Mouse (Mus musculus) hindbrain, embryonic 14.5 days (tissue): ENCODE measurements at regions not wholly inside any gene's neighbourhood (a gene's known extent, or its start where the extent isn't known, plus 50 kb on each side); places are given as distances from the start of the nearest gene placed in this dataset.

Source experiments
- ATAC-seq: fragments of 200-750 bp; cut with Nextera tagmentation; 2 replicates; pipeline ENCODE4 v1.8.0; 2017; ENCODE audit warnings: moderate number of reproducible peaks, mild to moderate bottlenecking, moderate TSS enrichment, moderate library complexity; ENCODE audit not compliant: low FRiP score
- DNase-seq: peaks from one replicate; pipeline ENCODE4 v3.0.0-alpha.2; 2015; ENCODE audit warnings: low spot score
- H3K27ac ChIP-seq: fragments of 300-500 bp; sonication (generic); 2 replicates; pipeline ENCODE4 v1.5.1; 2014; ENCODE audit warnings: mild to moderate bottlenecking, moderate library complexity
- H3K27me3 ChIP-seq: fragments of 300-500 bp; sonication (generic); 2 replicates; pipeline ENCODE4 v1.6.1; 2014; ENCODE audit warnings: mild to moderate bottlenecking, low read length, mixed read lengths; ENCODE audit not compliant: control insufficient read depth, insufficient read depth
- H3K36me3 ChIP-seq: fragments of 300-500 bp; sonication (generic); replicated peaks from 2 replicates; pipeline ENCODE4 v1.6.1; 2014; ENCODE audit not compliant: control insufficient read depth, insufficient read depth
- H3K4me1 ChIP-seq: fragments of 300-500 bp; sonication (generic); replicated peaks from 2 replicates; pipeline ENCODE4 v1.6.1; 2014; ENCODE audit warnings: antibody characterized with exemption, low read length, mixed read lengths; ENCODE audit not compliant: control insufficient read depth, insufficient read depth
- H3K4me2 ChIP-seq: fragments of 300-500 bp; sonication (generic); replicated peaks from 2 replicates; pipeline ENCODE4 v1.6.1; 2014; ENCODE audit warnings: mild to moderate bottlenecking, moderate library complexity
- H3K4me3 ChIP-seq: fragments of 300-500 bp; sonication (generic); replicated peaks from 2 replicates; pipeline ENCODE4 v1.5.1; 2014; ENCODE audit warnings: mild to moderate bottlenecking, low read length
- H3K9ac ChIP-seq: fragments of 300-500 bp; sonication (generic); 2 replicates; pipeline ENCODE4 v1.6.1; 2014
- H3K9me3 ChIP-seq: fragments of 300-500 bp; sonication (generic); 2 replicates; pipeline ENCODE4 v1.6.1; 2016; ENCODE audit warnings: low read length; ENCODE audit not compliant: control insufficient read depth
- WGBS: fragments of 180-500 bp; shearing (Covaris S2); extraction: QIAGEN DNeasy Blood & Tissue Kit; methylation state at CpG from one replicate; pipeline ENCODE4 v1.1.7; 2014; 5-methylcytosine and 5-hydroxymethylcytosine counted together

DNA sequence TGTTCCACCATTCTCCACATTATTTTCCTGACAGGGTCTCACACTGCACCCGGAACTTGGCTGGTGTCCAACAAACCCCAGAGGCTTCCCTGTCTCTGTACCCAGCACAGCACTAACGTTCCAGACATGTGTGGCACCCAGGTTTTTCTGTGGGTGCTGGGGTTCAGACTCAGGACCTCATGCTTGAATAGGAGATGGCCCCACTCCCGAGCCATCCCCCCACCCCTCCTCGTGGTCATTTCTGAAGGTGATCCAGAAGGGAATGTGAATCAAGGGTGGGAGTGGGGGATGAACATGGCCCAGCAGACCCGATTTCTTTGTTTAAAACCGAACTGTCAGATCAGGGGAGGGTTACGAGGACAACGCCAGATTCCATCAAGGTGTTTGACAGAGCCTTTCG lies 245.6 kb downstream of the Tbc1d1 start:
- H3K27ac ChIP-seq, result no peak overlapping the region
- no peak for ATAC-seq
- no peaks in the 10 kb centered on the region for H3K27me3 ChIP-seq
- no peaks in the 10 kb centered on the region for H3K36me3 ChIP-seq
- H3K4me1 ChIP-seq, result no peaks in the 10 kb centered on the region
- no peak for DNase-seq
- 70% methylated on average over 9 of the region's 9 CpGs for WGBS
- no peaks in the 10 kb centered on the region for H3K9me3 ChIP-seq
- H3K4me3 ChIP-seq, result no peak overlapping the region
- H3K9ac ChIP-seq, result no peak overlapping the region
- H3K4me2 ChIP-seq, result no peak overlapping the region

DNA sequence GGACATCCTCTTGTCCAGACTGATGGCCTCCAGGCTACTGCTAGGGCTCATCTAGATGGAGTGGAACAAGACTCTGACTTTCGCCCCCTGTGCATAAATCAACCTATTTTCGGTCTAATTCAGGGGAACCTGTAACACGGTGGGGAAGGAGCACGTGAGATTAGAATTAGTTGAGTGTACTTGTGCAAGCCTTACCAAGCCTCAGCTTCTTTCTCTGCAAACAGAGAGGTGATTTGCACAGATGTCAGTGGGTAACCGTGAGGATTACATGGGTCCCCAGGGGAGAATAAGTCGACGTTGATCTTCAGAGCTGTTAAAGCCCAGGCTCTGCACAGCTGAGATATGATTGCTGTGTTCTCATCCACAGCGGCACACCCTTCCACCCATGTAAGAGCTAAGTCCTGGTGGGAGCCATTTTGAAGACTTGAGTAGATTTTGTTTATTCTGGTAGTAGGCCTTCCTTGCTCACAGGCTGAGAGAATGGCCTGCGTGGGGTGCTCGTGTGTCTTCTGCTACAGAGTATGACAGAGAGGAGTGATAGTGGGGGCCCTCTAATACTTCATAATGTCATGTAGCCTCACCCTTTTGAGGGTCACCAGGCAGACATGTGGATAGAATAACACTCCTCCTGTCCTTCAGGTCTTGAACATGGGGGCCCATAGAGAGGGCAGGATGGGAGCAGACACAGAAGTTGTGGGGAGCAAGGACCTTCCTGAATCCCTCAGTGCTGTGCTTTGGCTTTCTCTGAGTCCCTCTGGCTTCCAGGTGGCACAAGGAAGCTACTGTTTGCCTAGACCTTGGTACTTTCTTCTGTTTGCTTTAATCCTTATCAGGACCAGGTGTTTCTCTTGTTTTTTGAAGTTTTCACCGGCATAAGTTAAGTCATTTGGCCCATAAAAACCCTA lies 247.2 kb downstream of the Tbc1d1 start:
- Histone ChIP-seq H3K4me2 (no peak overlapping the region), H3K4me1 (no peaks in the 10 kb centered on the region), H3K27ac (no peak overlapping the region), H3K9ac (no peak overlapping the region), H3K27me3 (no peaks in the 10 kb centered on the region), H3K4me3 (no peak overlapping the region), H3K36me3 (no peaks in the 10 kb centered on the region), H3K9me3 (no peaks in the 10 kb centered on the region)
- DNase-seq (no peak), ATAC-seq (no peak)
- 83% methylated on average over 11 of the region's 11 CpGs for WGBS

DNA sequence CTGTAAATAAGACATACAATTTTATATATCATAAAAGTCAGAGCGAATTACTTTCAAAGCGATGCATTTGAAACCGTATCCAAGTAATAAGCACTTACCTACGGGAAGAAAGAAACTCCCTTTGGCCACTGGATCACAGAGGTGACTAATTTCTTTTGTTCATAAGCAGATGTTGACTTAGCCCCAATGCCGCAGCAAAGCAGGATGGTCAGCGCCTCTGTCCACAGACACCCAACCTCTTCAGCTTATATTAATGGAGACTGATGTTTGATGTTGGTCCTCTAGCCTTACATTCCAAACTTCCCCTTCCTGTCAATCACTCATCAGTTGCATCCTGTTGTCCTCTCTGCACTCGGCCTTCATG lies 247.9 kb downstream of the Tbc1d1 start:
- Histone ChIP-seq H3K4me3 (no peak overlapping the region), H3K4me1 (no peaks in the 10 kb centered on the region), H3K27ac (no peak overlapping the region), H3K9me3 (0 out of 2 replicates have a peak, but pooled peaks cover 2% of the 10 kb centered on the region), H3K36me3 (no peaks in the 10 kb centered on the region), H3K9ac (no peak overlapping the region), H3K27me3 (no peaks in the 10 kb centered on the region), H3K4me2 (no peak overlapping the region)
- ATAC-seq, result no peak
- DNase-seq, result no peak
- WGBS, result 91% methylated on average over 7 of the region's 7 CpGs

DNA sequence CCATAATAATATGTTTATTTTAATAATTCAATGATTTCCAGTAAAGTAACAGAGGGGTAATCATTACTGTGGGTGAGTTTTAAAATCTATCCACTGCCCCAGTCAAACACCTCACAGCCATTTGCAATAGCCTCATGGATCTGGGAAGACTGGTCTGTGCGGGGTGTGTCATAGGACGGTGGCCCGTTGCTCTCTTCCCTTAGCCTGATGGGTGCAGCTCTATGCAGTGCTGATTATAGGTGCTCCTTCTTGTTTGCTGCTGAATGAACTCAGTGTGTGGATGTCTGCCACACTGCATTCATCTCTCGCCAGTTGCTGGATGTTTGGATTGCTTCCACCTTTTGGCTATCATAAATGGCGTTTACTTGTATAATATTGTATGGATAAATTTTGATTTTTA lies 248.4 kb downstream of the Tbc1d1 start:
- WGBS, result 95% methylated on average over 5 of the region's 5 CpGs
- ATAC-seq (no peak), DNase-seq (no peak)
- Histone ChIP-seq H3K36me3 (no peaks in the 10 kb centered on the region), H3K9me3 (0 out of 2 replicates have a peak, but pooled peaks cover 2% of the 10 kb centered on the region), H3K9ac (no peak overlapping the region), H3K4me1 (no peaks in the 10 kb centered on the region), H3K27ac (no peak overlapping the region), H3K4me2 (no peak overlapping the region), H3K27me3 (no peaks in the 10 kb centered on the region), H3K4me3 (no peak overlapping the region)

DNA sequence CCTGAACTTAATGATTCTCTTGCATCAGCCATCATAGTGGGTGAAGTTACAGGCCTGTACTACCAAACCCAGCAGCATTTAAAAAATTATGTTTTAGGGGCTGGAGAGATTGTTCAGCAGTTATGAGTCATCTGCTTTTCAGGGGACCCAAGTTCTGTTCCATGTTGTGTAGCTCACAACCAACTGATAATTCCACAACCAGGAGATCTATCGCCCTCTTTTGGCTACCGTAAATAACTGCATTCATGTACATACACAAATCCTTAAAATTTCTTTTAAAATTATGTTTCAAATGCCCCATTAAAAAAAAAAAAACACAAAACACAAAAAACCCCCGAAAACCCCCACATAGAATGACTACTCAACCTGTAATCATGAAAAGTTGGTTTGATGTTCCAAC lies 252.8 kb downstream of the Tbc1d1 start:
- no peak overlapping the region for H3K4me3 ChIP-seq
- no peaks in the 10 kb centered on the region for H3K4me1 ChIP-seq
- no peaks in the 10 kb centered on the region for H3K36me3 ChIP-seq
- no peak overlapping the region for H3K27ac ChIP-seq
- H3K27me3 ChIP-seq, result no peaks in the 10 kb centered on the region
- H3K9me3 ChIP-seq, result 0 out of 2 replicates have a peak, but pooled peaks cover 2% of the 10 kb centered on the region
- no peak overlapping the region for H3K9ac ChIP-seq
- 82% methylated on average over 3 of the region's 3 CpGs for WGBS
- no peak overlapping the region for H3K4me2 ChIP-seq
- ATAC-seq (no peak), DNase-seq (no peak)

DNA sequence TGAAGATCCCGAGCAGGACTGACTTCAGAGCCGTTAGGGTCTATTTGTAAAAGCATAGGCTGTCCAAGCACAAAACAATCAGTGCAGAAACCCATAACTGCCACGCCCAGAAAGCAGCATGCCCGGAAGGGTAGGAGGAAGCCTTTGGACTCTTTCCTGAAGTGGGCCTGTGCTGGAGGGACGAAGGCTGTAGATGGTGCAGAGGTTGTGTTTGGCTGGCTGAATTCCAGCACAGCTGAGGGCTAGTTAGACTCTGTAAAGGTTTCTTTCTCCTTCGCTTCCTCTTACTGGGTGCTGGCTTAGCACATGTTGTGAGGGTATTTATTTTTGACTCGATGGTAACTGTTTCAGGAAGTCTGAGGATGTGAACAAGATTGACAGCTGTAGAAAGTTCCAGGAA lies 254.5 kb downstream of the Tbc1d1 start:
- Histone ChIP-seq H3K36me3 (no peaks in the 10 kb centered on the region), H3K9ac (no peak overlapping the region), H3K4me3 (no peak overlapping the region), H3K4me2 (no peak overlapping the region), H3K4me1 (no peaks in the 10 kb centered on the region), H3K27me3 (no peaks in the 10 kb centered on the region), H3K9me3 (0 out of 2 replicates have a peak, but pooled peaks cover 2% of the 10 kb centered on the region), H3K27ac (no peak overlapping the region)
- ATAC-seq (no peak), DNase-seq (no peak)
- WGBS, result 79% methylated on average over 7 of the region's 7 CpGs

DNA sequence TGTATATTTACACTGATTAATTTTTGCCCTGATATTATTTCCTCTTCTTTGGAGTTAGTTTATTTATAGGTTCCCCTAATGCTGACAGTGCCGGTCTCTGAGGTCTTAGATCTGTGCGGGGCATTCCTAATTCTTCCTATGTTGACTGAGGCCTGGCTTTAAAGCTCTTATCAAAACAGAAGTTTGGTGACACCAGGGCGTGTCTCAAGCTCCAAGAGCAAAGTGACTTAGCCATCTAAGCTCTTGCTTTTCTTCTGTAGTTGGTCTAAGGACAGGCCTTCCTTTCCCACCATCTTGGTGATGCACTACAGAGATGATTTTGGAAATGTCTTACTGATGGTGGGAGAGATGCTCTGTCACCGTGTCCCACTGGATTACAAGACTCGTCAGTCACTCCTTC lies 258.4 kb downstream of the Tbc1d1 start:
- Histone ChIP-seq H3K27me3 (no peaks in the 10 kb centered on the region), H3K9me3 (0 out of 2 replicates have a peak, but pooled peaks cover 2% of the 10 kb centered on the region), H3K9ac (no peak overlapping the region), H3K4me1 (no peaks in the 10 kb centered on the region), H3K27ac (no peak overlapping the region), H3K4me2 (no peak overlapping the region), H3K4me3 (no peak overlapping the region), H3K36me3 (no peaks in the 10 kb centered on the region)
- WGBS, result 90% methylated on average over 5 of the region's 5 CpGs
- DNase-seq (no peak), ATAC-seq (no peak)

DNA sequence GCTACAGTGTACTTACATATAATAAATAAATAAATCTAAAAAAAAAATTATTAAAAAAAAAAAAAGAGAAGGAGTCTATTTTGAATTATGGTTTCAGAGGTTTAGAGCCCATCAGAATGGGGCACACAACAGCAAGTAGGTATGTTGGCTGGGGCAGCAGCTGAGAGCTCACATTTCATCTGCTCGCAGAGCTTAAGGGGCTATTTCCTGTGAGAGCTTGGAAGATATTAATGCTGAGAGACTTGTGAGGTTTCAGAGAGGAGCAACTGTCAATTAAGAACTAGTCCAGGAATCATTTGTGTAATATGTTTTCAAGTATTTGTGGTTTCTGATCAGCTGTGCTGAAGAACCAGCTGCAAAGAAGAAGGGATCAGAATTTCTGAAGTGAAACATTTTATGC lies 263.3 kb downstream of the Tbc1d1 start:
- 72% methylated on average over 1 of the region's 1 CpGs for WGBS
- Histone ChIP-seq H3K9me3 (peaks cover 17% of the 10 kb centered on the region), H3K9ac (no peak overlapping the region), H3K4me1 (0 out of 2 replicates have a peak, but pooled peaks cover 4% of the 10 kb centered on the region), H3K27me3 (no peaks in the 10 kb centered on the region; the same call in 1 of the 2 replicates), H3K4me2 (no peak overlapping the region), H3K27ac (no peak overlapping the region), H3K36me3 (no peaks in the 10 kb centered on the region), H3K4me3 (no peak overlapping the region)
- DNase-seq (no peak), ATAC-seq (no peak)

DNA sequence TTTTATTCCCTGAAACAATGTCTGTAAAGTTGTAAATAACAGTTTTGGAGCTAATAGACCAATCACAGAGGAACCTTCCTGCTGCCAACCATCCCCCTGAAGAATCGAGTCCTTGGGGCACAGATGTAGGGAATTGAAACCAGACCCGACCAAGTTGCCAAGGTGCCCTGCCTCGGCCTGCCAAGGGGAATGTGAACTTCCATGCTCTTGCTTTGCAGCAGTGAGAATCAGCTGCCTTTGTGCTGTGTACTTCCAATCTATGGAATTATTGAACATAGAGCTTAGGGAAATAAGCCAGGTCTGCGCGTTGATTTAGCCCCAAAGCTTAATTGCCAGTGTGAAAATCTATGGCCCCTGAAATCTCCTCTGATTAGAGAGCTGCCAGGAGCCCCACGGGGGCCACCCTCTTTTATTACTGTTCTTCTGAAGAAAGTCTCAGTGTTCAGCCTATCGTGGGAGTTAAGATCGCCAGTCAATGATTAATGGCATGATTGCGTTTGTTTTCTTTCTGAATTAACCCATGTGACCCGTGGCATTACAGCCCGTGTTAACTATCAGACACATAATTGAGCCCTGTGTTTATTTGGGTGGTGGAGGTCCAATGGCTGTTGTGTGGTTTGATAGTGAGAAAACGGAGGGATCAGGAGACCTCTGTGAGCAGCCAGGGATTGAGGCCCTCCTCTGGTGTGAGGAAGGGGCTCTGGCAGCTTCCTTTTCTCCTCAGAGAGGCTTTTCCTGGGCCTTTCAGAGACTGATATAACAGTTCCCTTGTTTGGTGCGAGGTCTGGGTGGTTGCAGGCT lies 266.9 kb downstream of the Tbc1d1 start:
- H3K9ac ChIP-seq, result no peak overlapping the region
- ATAC-seq (peak; percentile 59; the same call in 1 of the 2 replicates), DNase-seq (no peak)
- H3K36me3 ChIP-seq, result no peaks in the 10 kb centered on the region
- 0 out of 2 replicates have a peak overlapping the region, but pooled peaks have one; percentile 38 for H3K27ac ChIP-seq
- 36% methylated on average over 13 of the region's 13 CpGs for WGBS
- no peak overlapping the region for H3K4me2 ChIP-seq
- no peak overlapping the region for H3K4me3 ChIP-seq
- H3K4me1 ChIP-seq, result 0 out of 2 replicates have a peak, but pooled peaks cover 4% of the 10 kb centered on the region
- peaks cover 17% of the 10 kb centered on the region for H3K9me3 ChIP-seq
- no peaks in the 10 kb centered on the region; the same call in 1 of the 2 replicates for H3K27me3 ChIP-seq
